Mouse (Mus musculus): ENCODE data around the gene Vwf.

DNA sequence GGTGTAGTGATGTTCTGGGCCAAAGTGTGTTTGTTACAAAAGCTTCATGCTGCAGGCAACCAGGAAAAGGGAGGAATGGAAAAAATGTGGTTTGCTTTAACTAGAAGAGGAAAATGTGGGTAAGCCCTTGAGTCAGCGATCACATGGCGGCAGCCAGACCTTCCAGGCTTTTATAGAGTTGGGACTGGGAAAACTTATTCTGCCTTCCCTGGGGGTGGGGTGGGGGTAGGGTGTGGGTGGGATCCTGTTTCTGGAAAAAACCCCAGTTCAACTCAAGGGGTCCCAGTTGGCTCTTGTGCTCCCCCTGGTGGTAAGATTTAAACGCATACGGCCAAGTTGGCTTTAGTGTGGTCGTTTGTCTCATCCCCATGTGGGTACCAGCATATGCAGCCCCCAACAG lies 48.5 kb upstream of the Vwf start:
- TF ChIP-seq CTCF (IDR thresholded peaks at IDR 0.05; ENCODE audit: extremely low read depth, insufficient read length, insufficient replicate concordance, low read depth, low read length) (peak; percentile 89; the same call in 1 of the 2 replicates), POLR2A (IDR thresholded peaks at IDR 0.05; ENCODE audit: low read depth, low read length) (no peak)
